ENCODE assay signal across 12 mouse cellular contexts in the genomic region with DNA sequence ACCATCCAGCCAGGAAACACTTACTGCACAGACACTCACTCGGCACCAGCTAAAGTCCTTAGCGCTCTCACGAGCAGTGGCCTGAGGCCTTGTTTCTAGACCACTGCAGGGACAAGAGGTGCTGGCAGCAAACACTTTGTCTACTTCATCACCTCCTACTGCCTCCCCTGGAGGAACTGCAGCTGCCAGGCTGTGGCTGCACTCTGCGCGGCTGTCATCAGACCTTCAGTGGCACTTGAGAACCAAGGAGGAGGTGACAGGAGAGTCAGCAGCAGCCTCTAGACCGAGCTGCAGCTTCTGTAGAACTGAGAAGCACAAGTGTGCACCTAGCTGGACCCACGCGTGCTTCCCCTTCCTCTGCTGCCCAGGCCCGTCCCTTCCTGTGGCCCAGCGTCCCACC. TPM values are rescaled to one million over a fixed set of nuclear protein-coding genes. Genes with fewer than 3 reads are reported as not detected.
DNase-seq lines count a peak whose midpoint lies in the region; ATAC-seq and TF ChIP-seq lines count a peak whose summit lies in the region.
"Had no signal": no experiment of that assay in that cellular context is flagged by ENCODE, and none has a peak within 500 bp of the region (broad histone marks: within the 10 kb centered on the region; RNA-seq: fewer than 3 reads in every experiment).

No protein-coding gene starts in this region.

- peak; percentile 25 to 59 for DNase-seq in heart, adult 18-20 months
- no peak for DNase-seq in heart, postnatal 25 days (ENCODE audit: low spot score)
- DNase-seq in lung, embryonic 14.5 days = peak; percentile 60
- no peak for DNase-seq in right cerebral cortex, postnatal 14 days
- no peak for DNase-seq in ovary, postnatal 10 days (ENCODE audit: low spot score)
- no peak for DNase-seq in c-Kit-positive CD71-positive TER-119-positive erythroid progenitor cells, embryonic 14.5 days (ENCODE audit: low spot score)
- DNase-seq: cerebellum, postnatal 36 days; retina, postnatal 1 day had no signal

- H3K27me3 ChIP-seq in heart, embryonic 12.5 days (replicated peaks) = peaks cover 95% of the 10 kb centered on the region
- H3K27me3 ChIP-seq in lung, embryonic 14.5 days (ENCODE audit: insufficient read depth, low read length) = no peaks in the 10 kb centered on the region

- intact Hi-C loops in heart, postnatal 25 days (cut with DNase I) = no loop called here

- 0 out of 2 replicates have a peak overlapping the region, but pooled peaks have one; percentile 38 for H3K27ac ChIP-seq in cortical plate, adult 2 months (ENCODE audit: insufficient read depth, low read length)
- H3K27ac ChIP-seq in heart, embryonic 12.5 days (ENCODE audit: poor library complexity, severe bottlenecking) = no peak overlapping the region; the same call in 1 of the 2 replicates
- H3K27ac ChIP-seq in lung, embryonic 14.5 days (ENCODE audit: low read depth) = peak overlapping the region; percentile 37; the same call in 1 of the 2 replicates
- H3K27ac ChIP-seq: macrophage had no signal

- peak; percentile 36 for ATAC-seq in heart, embryonic 12.5 days (ENCODE audit: insufficient number of reproducible peaks, low FRiP score)
- peak; percentile 69 for ATAC-seq in lung, embryonic 14.5 days (ENCODE audit: insufficient read depth)
- ATAC-seq: intestine, embryonic 16.5 days had no signal

- no peak overlapping the region for H3K4me2 ChIP-seq in heart, embryonic 12.5 days
- no peak overlapping the region for H3K4me2 ChIP-seq in lung, embryonic 14.5 days

- H3K9me3 ChIP-seq in heart, embryonic 12.5 days (replicated peaks) = no peaks in the 10 kb centered on the region
- no peaks in the 10 kb centered on the region for H3K9me3 ChIP-seq in lung, embryonic 14.5 days (ENCODE audit: low read depth, low read length)

- no peak overlapping the region for H3K4me3 ChIP-seq in cortical plate, adult 2 months (ENCODE audit: insufficient read depth, low read length)
- no peak overlapping the region for H3K4me3 ChIP-seq in heart, embryonic 12.5 days
- no peak overlapping the region for H3K4me3 ChIP-seq in lung, embryonic 14.5 days (ENCODE audit: low read depth, low read length)

- WGBS in heart, embryonic 12.5 days = 28% methylated on average over 10 of the region's 10 CpGs
- WGBS in lung, embryonic 14.5 days = 27% methylated on average over 10 of the region's 10 CpGs

- TF ChIP-seq POLR2A in cortical plate, adult 2 months (IDR thresholded peaks at IDR 0.05; ENCODE audit: extremely low read depth, insufficient read depth, low read length) = no peak

- no peak for TF ChIP-seq CTCF in cortical plate, adult 2 months (IDR thresholded peaks at IDR 0.05; ENCODE audit: extremely low read depth, insufficient read depth, low read length)
- TF ChIP-seq CTCF in lung, embryonic 14.5 days (IDR thresholded peaks at IDR 0.05; ENCODE audit: low read depth) = no peak

- no peaks in the 10 kb centered on the region for H3K36me3 ChIP-seq in heart, embryonic 12.5 days
- H3K36me3 ChIP-seq in lung, embryonic 14.5 days (ENCODE audit: insufficient read depth) = no peaks in the 10 kb centered on the region

- no peak overlapping the region for H3K9ac ChIP-seq in heart, embryonic 12.5 days
- H3K9ac ChIP-seq in lung, embryonic 14.5 days = no peak overlapping the region

- peaks cover 7% of the 10 kb centered on the region for H3K4me1 ChIP-seq in cortical plate, adult 2 months (ENCODE audit: control insufficient read depth, insufficient read depth, low read length)
- H3K4me1 ChIP-seq in heart, embryonic 12.5 days (replicated peaks) = peaks cover 15% of the 10 kb centered on the region; the same call in 1 of the 2 replicates
- peaks cover 5% of the 10 kb centered on the region; the same call in 1 of the 2 replicates for H3K4me1 ChIP-seq in lung, embryonic 14.5 days (ENCODE audit: insufficient read depth)

RNA-seq across cellular contexts. Expression of a gene that starts 56.9 kb away (rescaled TPM):
- 10 to 100 TPM in 1 of 2 experiments, 1 to 10 TPM in 1; 9.6 to 11.1 TPM for total RNA-seq in heart, adult 18-20 months (2021)
- 1 to 10 TPM; 8.8 to 9.4 TPM for total RNA-seq in heart, postnatal 25 days (2021)
- polyA plus RNA-seq in cortical plate, adult 2 months (2012; rRNA removed) = 35.4 and 41.9 TPM in 2 replicates
- 3.7 and 3.8 TPM in 2 replicates for polyA plus RNA-seq in heart, embryonic 12.5 days (2016; fragmentation: Nextera tagmentation; extraction: Ambion mirVana)
- polyA plus RNA-seq in lung, embryonic 14.5 days (2014; fragmentation: Nextera tagmentation; extraction: Ambion mirVana) = 20.2 and 20.4 TPM in 2 replicates

Comparison
In these comparisons a context has a peak if more than half of its experiments do, and no peak if none do; other contexts are left out.
1. DNase-seq: peak in heart, adult 18-20 months (2 of 2) and lung, embryonic 14.5 days (single experiment); none in heart, postnatal 25 days (single experiment), right cerebral cortex, postnatal 14 days (single experiment), ovary, postnatal 10 days (single experiment) and c-Kit-positive CD71-positive TER-119-positive erythroid progenitor cells, embryonic 14.5 days (single experiment).